Mouse (Mus musculus): ENCODE data around the gene Igf2r. TPM values are rescaled to one million over a fixed set of nuclear protein-coding genes. Genes with fewer than 3 reads are reported as not detected.

Igf2r gene
- polyA plus RNA-seq, 1 experiment from 2014 or later: 98.0 TPM

- Histone ChIP-seq H3K9ac (ENCODE audit: low read length) (0 out of 2 replicates have a peak overlapping the region, but pooled peaks have one; percentile 7), H3K4me1 (ENCODE audit: control insufficient read depth, insufficient read depth, low read length) (peaks cover 74% of the 10 kb centered on the region), H3K4me2 (ENCODE audit: low read depth, low read length) (no peak overlapping the region), H3K27me3 (ENCODE audit: control insufficient read depth, insufficient read depth, low read length) (no peaks in the 10 kb centered on the region), H3K4me3 (ENCODE audit: low read length) (no peak overlapping the region), H3K27ac (ENCODE audit: low read length) (peak overlapping the region; percentile 46), H3K9me3 (replicated peaks; ENCODE audit: control insufficient read depth, low read length) (no peaks in the 10 kb centered on the region), H3K36me3 (ENCODE audit: control insufficient read depth, insufficient read depth) (peaks cover 34% of the 10 kb centered on the region)
- ATAC-seq (replicated peaks; ENCODE audit: extremely low read depth, insufficient read depth, low FRiP score): no peak
- 22% methylated on average over 1 of the region's 1 CpGs for WGBS
Observed at GRCm38 (mm10) chr17:12728536-12728935, 40.9 kb downstream of the Igf2r start.

DNA sequence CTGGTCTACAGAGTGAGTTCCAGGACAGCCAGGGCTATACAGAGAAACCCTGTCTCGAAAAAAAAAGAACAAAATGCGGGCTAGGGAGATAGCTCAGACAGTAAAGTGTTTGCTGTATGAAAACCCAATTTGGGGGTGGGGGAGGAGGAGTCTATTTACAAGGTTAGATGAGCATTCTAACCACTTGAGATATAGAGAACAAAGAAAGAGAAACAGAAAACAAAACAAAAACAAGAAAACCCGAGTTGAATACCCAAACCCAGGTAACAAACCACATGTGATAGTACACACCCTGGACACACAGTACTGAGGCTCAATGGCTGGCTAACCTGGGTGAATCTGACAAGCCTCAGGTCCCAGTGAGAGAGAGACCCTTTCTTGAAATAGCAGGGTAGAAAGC is 41.7 kb downstream of the Igf2r start:
- H3K9ac ChIP-seq (ENCODE audit: low read length): no peak overlapping the region
- no peaks in the 10 kb centered on the region for H3K9me3 ChIP-seq (replicated peaks; ENCODE audit: control insufficient read depth, low read length)
- peaks cover 34% of the 10 kb centered on the region for H3K36me3 ChIP-seq (ENCODE audit: control insufficient read depth, insufficient read depth)
- peaks cover 73% of the 10 kb centered on the region for H3K4me1 ChIP-seq (ENCODE audit: control insufficient read depth, insufficient read depth, low read length)
- H3K27ac ChIP-seq (ENCODE audit: low read length): no peak overlapping the region
- no peaks in the 10 kb centered on the region for H3K27me3 ChIP-seq (ENCODE audit: control insufficient read depth, insufficient read depth, low read length)
- 67% methylated on average over 3 of the region's 3 CpGs for WGBS
- no peak for ATAC-seq (replicated peaks; ENCODE audit: extremely low read depth, insufficient read depth, low FRiP score)
- no peak overlapping the region for H3K4me3 ChIP-seq (ENCODE audit: low read length)
- H3K4me2 ChIP-seq (ENCODE audit: low read depth, low read length): no peak overlapping the region

DNA sequence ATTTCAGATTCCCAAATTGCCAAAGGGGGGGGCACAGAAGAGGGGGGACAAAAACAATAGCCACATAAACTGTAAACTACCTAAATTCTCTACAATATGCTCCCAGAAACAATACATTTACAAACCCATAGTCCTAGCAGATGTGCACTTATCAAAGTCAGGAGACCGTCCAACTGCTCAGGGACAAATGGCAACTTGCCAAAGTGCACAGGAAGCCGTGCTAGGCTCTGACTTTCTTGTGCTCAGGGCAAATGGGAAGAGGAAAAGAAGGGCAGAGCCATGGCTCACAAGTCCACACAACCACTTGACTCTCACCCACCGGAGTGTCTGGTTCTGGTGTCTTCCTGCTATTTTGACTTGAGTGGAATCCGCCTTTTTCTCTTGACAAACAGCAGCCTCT is 43.6 kb downstream of the Igf2r start:
- no peaks in the 10 kb centered on the region for H3K27me3 ChIP-seq (ENCODE audit: control insufficient read depth, insufficient read depth, low read length)
- peaks cover 29% of the 10 kb centered on the region for H3K36me3 ChIP-seq (ENCODE audit: control insufficient read depth, insufficient read depth)
- no peak overlapping the region for H3K4me2 ChIP-seq (ENCODE audit: low read depth, low read length)
- H3K9me3 ChIP-seq (replicated peaks; ENCODE audit: control insufficient read depth, low read length): no peaks in the 10 kb centered on the region
- ATAC-seq (replicated peaks; ENCODE audit: extremely low read depth, insufficient read depth, low FRiP score): peak; percentile 42; the same call in 1 of the 2 replicates
- WGBS: 15% methylated on average over 4 of the region's 4 CpGs
- no peak overlapping the region for H3K4me3 ChIP-seq (ENCODE audit: low read length)
- H3K9ac ChIP-seq (ENCODE audit: low read length): no peak overlapping the region
- peak overlapping the region; percentile 88 for H3K27ac ChIP-seq (ENCODE audit: low read length)
- peaks cover 78% of the 10 kb centered on the region for H3K4me1 ChIP-seq (ENCODE audit: control insufficient read depth, insufficient read depth, low read length)

- peak; percentile 53 for ATAC-seq (replicated peaks; ENCODE audit: extremely low read depth, insufficient read depth, low FRiP score)
- no peaks in the 10 kb centered on the region for H3K27me3 ChIP-seq (ENCODE audit: control insufficient read depth, insufficient read depth, low read length)
- peak overlapping the region; percentile 51 for H3K9ac ChIP-seq (ENCODE audit: low read length)
- no peaks in the 10 kb centered on the region for H3K9me3 ChIP-seq (replicated peaks; ENCODE audit: control insufficient read depth, low read length)
- peaks cover 25% of the 10 kb centered on the region for H3K36me3 ChIP-seq (ENCODE audit: control insufficient read depth, insufficient read depth)
- H3K4me1 ChIP-seq (ENCODE audit: control insufficient read depth, insufficient read depth, low read length): peaks cover 79% of the 10 kb centered on the region
- H3K4me3 ChIP-seq (ENCODE audit: low read length): no peak overlapping the region
- H3K27ac ChIP-seq (ENCODE audit: low read length): peak overlapping the region; percentile 88
- 21% methylated on average over 6 of the region's 6 CpGs for WGBS
- no peak overlapping the region for H3K4me2 ChIP-seq (ENCODE audit: low read depth, low read length)
Observed at GRCm38 (mm10) chr17:12724767-12725744, 44.4 kb downstream of the Igf2r start.

- Histone ChIP-seq H3K27me3 (ENCODE audit: control insufficient read depth, insufficient read depth, low read length) (no peaks in the 10 kb centered on the region), H3K27ac (ENCODE audit: low read length) (peak overlapping the region; percentile 88), H3K36me3 (ENCODE audit: control insufficient read depth, insufficient read depth) (peaks cover 27% of the 10 kb centered on the region), H3K4me1 (ENCODE audit: control insufficient read depth, insufficient read depth, low read length) (peaks cover 79% of the 10 kb centered on the region), H3K9ac (ENCODE audit: low read length) (peak overlapping the region; percentile 16; the same call in 1 of the 2 replicates), H3K9me3 (replicated peaks; ENCODE audit: control insufficient read depth, low read length) (no peaks in the 10 kb centered on the region), H3K4me3 (ENCODE audit: low read length) (no peak overlapping the region), H3K4me2 (ENCODE audit: low read depth, low read length) (0 out of 2 replicates have a peak overlapping the region, but pooled peaks have one; percentile 2)
- peak; percentile 21; the same call in 1 of the 2 replicates for ATAC-seq (replicated peaks; ENCODE audit: extremely low read depth, insufficient read depth, low FRiP score)
- 30% methylated on average over 5 of the region's 5 CpGs for WGBS
Observed at GRCm38 (mm10) chr17:12723986-12724766, 45.3 kb downstream of the Igf2r start.

DNA sequence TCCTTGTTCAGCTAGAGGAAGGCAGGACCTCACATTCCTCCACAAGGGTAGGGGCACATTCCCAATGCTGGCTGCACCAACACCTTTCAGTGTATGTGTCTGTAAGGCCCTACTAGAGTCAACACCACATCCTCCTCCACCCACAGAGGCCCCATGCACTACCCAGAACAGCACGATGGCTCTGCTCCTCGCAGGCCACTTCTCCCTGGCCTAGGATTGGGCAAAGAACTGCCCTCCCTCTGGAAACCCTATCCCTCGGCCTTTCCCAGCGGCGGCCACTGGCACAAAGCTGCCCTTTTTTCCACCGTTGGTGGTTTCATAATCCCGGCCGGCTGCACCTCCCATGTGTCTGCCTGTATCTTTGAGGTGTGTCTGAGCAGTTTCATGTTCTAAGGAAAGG is 46.8 kb downstream of the Igf2r start:
- Histone ChIP-seq H3K27ac (ENCODE audit: low read length) (peak overlapping the region; percentile 65), H3K4me2 (ENCODE audit: low read depth, low read length) (no peak overlapping the region), H3K9me3 (replicated peaks; ENCODE audit: control insufficient read depth, low read length) (no peaks in the 10 kb centered on the region), H3K36me3 (ENCODE audit: control insufficient read depth, insufficient read depth) (peaks cover 27% of the 10 kb centered on the region), H3K4me3 (ENCODE audit: low read length) (no peak overlapping the region), H3K4me1 (ENCODE audit: control insufficient read depth, insufficient read depth, low read length) (peaks cover 75% of the 10 kb centered on the region), H3K9ac (ENCODE audit: low read length) (peak overlapping the region; percentile 24), H3K27me3 (ENCODE audit: control insufficient read depth, insufficient read depth, low read length) (no peaks in the 10 kb centered on the region)
- ATAC-seq (replicated peaks; ENCODE audit: extremely low read depth, insufficient read depth, low FRiP score): no peak; the same call in 1 of the 2 replicates
- WGBS: 43% methylated on average over 8 of the region's 8 CpGs

DNA sequence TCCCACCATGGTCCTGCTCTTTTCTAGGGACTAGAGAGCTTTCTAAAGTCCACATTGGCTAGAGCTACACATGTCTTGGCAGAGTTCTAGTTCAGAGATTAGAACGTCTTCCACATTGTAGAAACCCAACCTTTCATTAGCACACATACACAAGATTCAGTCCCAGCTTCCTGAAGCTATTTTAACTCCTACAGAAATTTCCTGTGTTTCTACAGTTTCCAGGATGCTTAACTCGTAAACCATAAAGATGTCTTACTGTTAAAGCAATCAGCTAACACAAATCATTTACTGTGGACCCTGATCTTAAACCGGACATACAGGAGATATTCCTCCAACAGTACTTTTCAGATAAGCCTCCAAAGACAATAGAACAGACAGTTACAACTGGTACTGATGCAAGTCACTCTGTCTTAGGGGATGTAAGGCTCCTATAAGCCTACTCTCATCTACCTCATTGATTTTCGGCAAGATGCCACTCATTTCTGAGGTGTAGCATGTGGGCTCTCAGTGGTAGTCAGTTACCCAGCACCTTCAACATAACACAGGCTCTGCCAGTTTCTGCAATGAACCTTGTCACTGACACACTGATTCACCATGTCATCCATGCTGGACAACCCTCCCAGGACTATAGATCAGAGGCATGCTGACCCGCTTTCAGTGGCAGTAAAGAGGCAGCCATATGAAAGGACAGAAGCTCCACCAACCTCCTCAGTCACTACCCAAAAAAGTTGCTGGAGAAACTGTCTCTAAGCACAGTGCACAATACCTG is 48.2 kb downstream of the Igf2r start:
- H3K36me3 ChIP-seq (ENCODE audit: control insufficient read depth, insufficient read depth): peaks cover 36% of the 10 kb centered on the region

DNA sequence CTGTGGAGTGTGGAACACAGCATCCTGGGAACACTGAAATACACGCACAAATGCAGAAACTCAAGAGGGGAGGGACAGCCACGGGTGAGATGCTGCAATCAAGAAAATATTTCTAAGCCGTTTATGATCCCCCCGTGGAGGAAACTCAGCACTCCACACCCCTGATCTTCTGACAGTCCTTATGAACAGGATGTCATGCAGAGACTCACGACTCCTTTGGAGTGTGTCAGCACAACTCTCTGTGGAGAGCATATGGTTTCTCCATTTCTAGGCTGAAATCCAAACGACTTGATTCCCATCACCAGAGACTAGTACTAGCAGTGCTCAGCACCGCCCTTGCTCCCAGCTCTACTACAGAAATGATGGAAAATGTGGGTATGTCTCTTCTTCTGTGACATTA is 51.2 kb downstream of the Igf2r start:
- H3K4me1 ChIP-seq (ENCODE audit: control insufficient read depth, insufficient read depth, low read length): peaks cover 51% of the 10 kb centered on the region
- H3K4me3 ChIP-seq (ENCODE audit: low read length): no peak overlapping the region
- H3K27me3 ChIP-seq (ENCODE audit: control insufficient read depth, insufficient read depth, low read length): no peaks in the 10 kb centered on the region
- no peaks in the 10 kb centered on the region for H3K9me3 ChIP-seq (replicated peaks; ENCODE audit: control insufficient read depth, low read length)
- peak overlapping the region; percentile 41; the same call in 1 of the 2 replicates for H3K27ac ChIP-seq (ENCODE audit: low read length)
- no peak overlapping the region for H3K9ac ChIP-seq (ENCODE audit: low read length)
- 50% methylated on average over 7 of the region's 7 CpGs for WGBS
- no peak overlapping the region for H3K4me2 ChIP-seq (ENCODE audit: low read depth, low read length)
- peaks cover 58% of the 10 kb centered on the region for H3K36me3 ChIP-seq (ENCODE audit: control insufficient read depth, insufficient read depth)
- ATAC-seq (replicated peaks; ENCODE audit: extremely low read depth, insufficient read depth, low FRiP score): no peak

More for the DNA sequence above, 48.2 kb downstream of the Igf2r start:
- Histone ChIP-seq H3K4me3 (ENCODE audit: low read length) (no peak overlapping the region), H3K4me2 (ENCODE audit: low read depth, low read length) (no peak overlapping the region), H3K27ac (ENCODE audit: low read length) (peak overlapping the region; percentile 73), H3K9ac (ENCODE audit: low read length) (no peak overlapping the region), H3K27me3 (ENCODE audit: control insufficient read depth, insufficient read depth, low read length) (no peaks in the 10 kb centered on the region), H3K9me3 (replicated peaks; ENCODE audit: control insufficient read depth, low read length) (no peaks in the 10 kb centered on the region), H3K4me1 (ENCODE audit: control insufficient read depth, insufficient read depth, low read length) (peaks cover 68% of the 10 kb centered on the region)
- no peak for ATAC-seq (replicated peaks; ENCODE audit: extremely low read depth, insufficient read depth, low FRiP score)
- 63% methylated on average over 5 of the region's 5 CpGs for WGBS

Measured in heart, embryonic 16.5 days (tissue).